Mouse (Mus musculus) forebrain, postnatal 0 days (tissue): ENCODE data around the gene Rpl19. TPM values are rescaled to one million over a fixed set of nuclear protein-coding genes. Genes with fewer than 3 reads are reported as not detected.

ENCODE experiments used
- ATAC-seq: fragments of 200-750 bp; cut with Nextera tagmentation; 2 replicates; pipeline ENCODE4 v1.8.0; 2017; ENCODE audit warnings: mild to moderate bottlenecking, moderate library complexity
- DNase-seq: peaks from one replicate; pipeline ENCODE4 v3.0.0-alpha.2; 2015
- H3K27ac ChIP-seq: fragments of 300-500 bp; sonication (generic); 2 replicates; pipeline ENCODE4 v1.5.1; 2014; ENCODE audit warnings: low read depth, mild to moderate bottlenecking, antibody characterized with exemption, low read length, moderate library complexity, mixed read lengths
- H3K27me3 ChIP-seq: fragments of 300-500 bp; sonication (generic); 2 replicates; pipeline ENCODE4 v1.6.1; 2014; ENCODE audit warnings: mild to moderate bottlenecking, low read length, mixed read lengths; ENCODE audit not compliant: insufficient read depth
- H3K36me3 ChIP-seq: fragments of 300-500 bp; sonication (generic); 2 replicates; pipeline ENCODE4 v1.6.1; 2014; ENCODE audit warnings: mild to moderate bottlenecking, moderate library complexity; ENCODE audit not compliant: insufficient read depth
- H3K4me1 ChIP-seq: fragments of 300-500 bp; sonication (generic); 2 replicates; pipeline ENCODE4 v1.6.1; 2014; ENCODE audit warnings: antibody characterized with exemption; ENCODE audit not compliant: insufficient read depth
- H3K4me2 ChIP-seq: fragments of 300-500 bp; sonication (generic); 2 replicates; pipeline ENCODE4 v1.6.1; 2014; ENCODE audit warnings: low read depth, mild to moderate bottlenecking, moderate library complexity
- H3K4me3 ChIP-seq: fragments of 300-500 bp; sonication (generic); 2 replicates; pipeline ENCODE4 v1.5.1; 2014; ENCODE audit warnings: low read depth, low read length, mixed read lengths
- H3K9ac ChIP-seq: fragments of 300-500 bp; sonication (generic); 2 replicates; pipeline ENCODE4 v1.6.1; 2014; ENCODE audit warnings: mild to moderate bottlenecking
- H3K9me3 ChIP-seq: fragments of 300-500 bp; sonication (generic); 2 replicates; pipeline ENCODE4 v1.6.1; 2016; ENCODE audit warnings: low read length
- CTCF ChIP-seq: sonication (generic); IDR thresholded peaks from 2 replicates; pipeline ENCODE4 v1.5.1; 2016; ENCODE audit warnings: antibody characterized with exemption, control low read depth, low read depth
- WGBS: fragments of 180-500 bp; shearing (Covaris S2); extraction: QIAGEN DNeasy Blood & Tissue Kit; methylation state at CpG from one replicate; pipeline ENCODE4 v1.1.7; 2014; 5-methylcytosine and 5-hydroxymethylcytosine counted together
- polyA plus RNA-seq: library from polyadenylated mRNA; unstranded; fragments of >200 nt; fragmentation: Nextera tagmentation; extraction: Ambion mirVana; gene quantifications from 2 replicates; pipeline ENCODE4 v1.2.1, GENCODE M21; 2015
- total RNA-seq: library from RNA; depleted of rRNA; stranded (reverse); fragments of >200 nt; gene quantifications from 2 replicates; pipeline ENCODE4 v1.2.3, GENCODE M21; 2014

Rpl19 gene
- total and polyA plus RNA-seq, 2 experiments from 2014 or later, result 687 to 793 TPM

DNA sequence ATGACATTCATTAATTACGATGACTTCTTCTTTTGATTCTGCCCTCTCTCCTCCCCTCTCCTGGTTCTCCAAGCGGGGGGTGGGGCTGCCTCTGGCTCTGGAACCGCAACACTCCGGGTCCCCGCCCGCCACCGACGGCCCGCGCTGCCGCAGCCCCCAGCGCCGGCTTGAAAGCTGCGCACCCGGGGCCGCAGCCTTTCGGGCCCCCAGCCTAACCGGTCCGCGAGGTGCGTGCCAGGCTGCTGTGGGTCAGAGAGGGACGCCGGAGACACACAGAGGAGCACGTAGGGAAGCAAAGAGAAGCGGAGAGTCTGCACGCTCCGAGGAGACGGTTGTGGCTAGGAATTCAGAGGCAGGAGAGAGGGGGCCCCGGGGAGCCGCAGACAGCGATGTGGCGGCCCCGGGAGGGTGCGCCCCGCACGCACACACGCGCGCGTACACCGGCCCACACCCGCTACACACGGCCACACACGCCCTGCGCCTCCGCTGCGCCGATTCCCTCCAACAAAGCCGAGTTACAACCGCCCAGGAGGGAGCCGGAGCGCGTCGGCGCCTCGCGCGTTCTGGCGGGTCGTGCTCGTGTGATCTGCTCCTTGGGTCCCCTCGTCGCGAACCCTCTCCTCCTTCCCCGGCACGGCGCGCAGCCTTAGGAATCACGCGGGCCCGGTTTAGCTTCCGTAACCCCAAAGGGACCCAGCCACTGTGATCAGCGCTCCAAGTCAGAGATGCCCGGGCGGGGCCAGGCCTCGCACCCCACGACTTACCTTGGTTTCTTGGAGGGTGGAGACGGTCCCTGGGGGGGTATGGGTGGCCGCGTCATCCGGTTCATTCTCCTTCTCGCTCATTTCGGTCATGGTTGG is 25.8 kb downstream of the Rpl19 start:
- no peaks in the 10 kb centered on the region; the same call in 1 of the 2 replicates for H3K4me1 ChIP-seq
- 2% methylated on average over 83 of the region's 83 CpGs for WGBS
- DNase-seq (peak; percentile 59), ATAC-seq (peak; percentile 58)
- H3K27ac ChIP-seq, result peak overlapping the region; percentile 59
- peaks cover 17% of the 10 kb centered on the region for H3K27me3 ChIP-seq
- H3K36me3 ChIP-seq, result no peaks in the 10 kb centered on the region
- H3K9me3 ChIP-seq, result no peaks in the 10 kb centered on the region
- peak overlapping the region; percentile 66 for H3K4me2 ChIP-seq
- H3K4me3 ChIP-seq, result peak overlapping the region; percentile 48
- no peak for TF ChIP-seq CTCF
- H3K9ac ChIP-seq, result peak overlapping the region; percentile 58

GRCm38 (mm10) chr11:98052989-98053834 is 26.7 kb downstream of the Rpl19 start, which contains the start of gene Stac2:
Stac2 (minus strand) TSS chr11:98053462.
- DNase-seq (peak; percentile 69), ATAC-seq (peak; percentile 79)
- Histone ChIP-seq H3K27ac (peak within 1 kb of the TSS; percentile 59), H3K9me3 (no peaks in the 10 kb centered on the region), H3K4me2 (peak within 1 kb of the TSS; percentile 66), H3K36me3 (no peaks in the 10 kb centered on the region), H3K27me3 (peaks cover 17% of the 10 kb centered on the region), H3K9ac (peak within 1 kb of the TSS; percentile 58), H3K4me1 (no peaks in the 10 kb centered on the region; the same call in 1 of the 2 replicates), H3K4me3 (peak within 1 kb of the TSS; percentile 48)
- no peak for TF ChIP-seq CTCF
- WGBS, result 3% methylated on average over 31 of the region's 48 CpGs

DNA sequence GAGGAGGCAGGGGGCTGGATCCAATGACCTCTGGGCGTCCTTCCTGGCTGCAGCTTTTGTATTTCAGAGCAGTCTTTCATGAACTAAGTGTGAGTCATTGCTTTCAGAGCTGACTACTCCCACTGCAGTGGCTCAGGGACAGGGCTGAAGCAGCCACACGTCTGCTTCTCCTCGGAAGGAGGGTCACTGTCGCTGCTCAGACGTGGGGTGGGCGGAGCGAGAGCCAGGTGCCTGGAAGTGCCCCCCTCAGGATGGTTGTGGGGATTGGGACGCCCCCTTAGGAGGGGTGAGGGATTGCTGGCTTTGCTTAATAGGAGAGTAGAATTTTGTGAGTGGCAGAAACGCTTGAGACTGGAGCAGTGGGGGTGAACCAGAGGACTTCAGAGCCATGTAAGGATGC is 31.0 kb downstream of the Rpl19 start:
- no peak for ATAC-seq

GRCm38 (mm10) chr11:98057998-98058397 is 31.5 kb downstream of the Rpl19 start:
- no peak overlapping the region for H3K27ac ChIP-seq
- DNase-seq, result no peak
- H3K9ac ChIP-seq, result no peak overlapping the region
- H3K4me3 ChIP-seq, result no peak overlapping the region
- no peak overlapping the region for H3K4me2 ChIP-seq
- TF ChIP-seq CTCF, result no peak
- 0 out of 2 replicates have a peak, but pooled peaks have one; percentile 42 for ATAC-seq
- H3K36me3 ChIP-seq, result no peaks in the 10 kb centered on the region
- peaks cover 6% of the 10 kb centered on the region; the same call in 1 of the 2 replicates for H3K27me3 ChIP-seq
- no peaks in the 10 kb centered on the region for H3K4me1 ChIP-seq
- WGBS, result 85% methylated on average over 5 of the region's 5 CpGs
- H3K9me3 ChIP-seq, result no peaks in the 10 kb centered on the region

More for the DNA sequence above, 31.0 kb downstream of the Rpl19 start:
- peaks cover 10% of the 10 kb centered on the region; the same call in 1 of the 2 replicates for H3K27me3 ChIP-seq
- H3K4me2 ChIP-seq, result no peak overlapping the region
- H3K9ac ChIP-seq, result no peak overlapping the region
- H3K4me1 ChIP-seq, result no peaks in the 10 kb centered on the region
- 26% methylated on average over 9 of the region's 9 CpGs for WGBS
- no peak for TF ChIP-seq CTCF
- no peak for DNase-seq
- H3K27ac ChIP-seq, result no peak overlapping the region
- H3K36me3 ChIP-seq, result no peaks in the 10 kb centered on the region
- H3K4me3 ChIP-seq, result no peak overlapping the region
- no peaks in the 10 kb centered on the region for H3K9me3 ChIP-seq

DNA sequence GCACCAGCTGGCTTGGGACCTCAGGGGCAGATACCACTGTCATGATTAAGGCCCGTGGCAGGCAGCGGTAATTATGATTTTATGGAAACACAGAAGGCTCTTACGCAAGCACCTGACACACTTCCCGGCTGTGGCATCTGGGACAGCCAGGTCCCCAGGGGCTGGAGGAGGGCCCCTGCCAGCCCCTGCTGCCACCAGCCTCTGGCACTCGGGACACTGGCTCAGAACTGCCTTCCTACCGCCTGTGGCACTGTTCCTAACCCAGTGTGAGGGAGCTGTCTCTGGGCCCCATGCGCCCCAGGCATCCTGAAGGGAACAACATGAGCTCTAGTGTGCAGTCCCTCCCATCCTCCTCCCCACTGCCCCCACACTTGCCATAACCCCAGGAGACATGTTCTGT is 33.2 kb downstream of the Rpl19 start:
- TF ChIP-seq CTCF, result no peak
- no peak for ATAC-seq
- Histone ChIP-seq H3K4me3 (no peak overlapping the region), H3K36me3 (no peaks in the 10 kb centered on the region), H3K4me1 (no peaks in the 10 kb centered on the region), H3K27me3 (0 out of 2 replicates have a peak, but pooled peaks cover 5% of the 10 kb centered on the region), H3K4me2 (no peak overlapping the region), H3K9me3 (no peaks in the 10 kb centered on the region), H3K9ac (no peak overlapping the region), H3K27ac (no peak overlapping the region)
- no peak for DNase-seq
- 57% methylated on average over 7 of the region's 7 CpGs for WGBS

DNA sequence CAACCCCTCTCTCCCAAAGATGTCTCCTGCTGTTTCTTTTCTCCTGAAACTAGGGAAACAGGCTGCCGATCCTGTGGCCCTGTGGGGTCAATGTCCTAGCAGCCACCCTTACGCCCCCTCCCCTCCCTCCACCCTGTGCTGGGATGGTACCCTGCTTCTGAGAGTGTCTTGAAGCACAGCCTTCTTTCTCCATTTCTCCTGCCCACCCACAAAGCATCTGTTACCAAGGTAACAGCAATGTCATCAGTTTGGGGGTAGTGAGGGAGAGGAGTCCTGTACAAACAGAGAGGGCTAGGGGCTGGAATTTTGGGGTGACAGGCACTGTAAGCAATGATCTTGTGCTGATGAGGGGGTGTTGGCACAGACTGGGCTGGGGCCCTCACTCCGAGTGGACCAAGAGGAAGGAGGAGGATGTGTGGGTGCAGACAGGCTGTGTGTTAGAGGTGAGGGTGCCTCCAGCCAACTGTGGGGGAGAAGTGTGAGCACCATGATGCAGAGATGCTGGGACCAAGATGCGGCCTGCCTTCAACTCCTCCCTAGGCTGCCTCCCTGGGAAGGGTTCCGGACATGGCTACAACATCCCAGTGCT is 33.7 kb downstream of the Rpl19 start:
- ATAC-seq (peak; percentile 23; the same call in 1 of the 2 replicates), DNase-seq (no peak)
- no peak overlapping the region for H3K4me2 ChIP-seq
- TF ChIP-seq CTCF, result no peak
- no peaks in the 10 kb centered on the region for H3K36me3 ChIP-seq
- H3K4me1 ChIP-seq, result no peaks in the 10 kb centered on the region
- no peak overlapping the region for H3K9ac ChIP-seq
- H3K4me3 ChIP-seq, result no peak overlapping the region
- 76% methylated on average over 5 of the region's 5 CpGs for WGBS
- 0 out of 2 replicates have a peak, but pooled peaks cover 5% of the 10 kb centered on the region for H3K27me3 ChIP-seq
- no peak overlapping the region for H3K27ac ChIP-seq
- H3K9me3 ChIP-seq, result no peaks in the 10 kb centered on the region
